Mouse (Mus musculus): ENCODE data around the gene Olfr115. TPM values are rescaled to one million over a fixed set of nuclear protein-coding genes. Genes with fewer than 3 reads are reported as not detected.

The Olfr115 gene
- not detected in 2 replicates for polyA plus RNA-seq (2015; fragmentation: Nextera tagmentation; extraction: Ambion mirVana)

GRCm38 (mm10) chr17:37627009-37627408 lies at the start of gene Olfr115, which contains the start of gene Olfr116:
TSS of gene Olfr115 (minus strand) at chr17:37627109.
TSS of gene Olfr116 (minus strand) at chr17:37627199.
- no peak within 1 kb of the TSS for H3K27ac ChIP-seq (replicated peaks)
- H3K9ac ChIP-seq (replicated peaks): no peak within 1 kb of the TSS
- 87% methylated on average over 2 of the region's 2 CpGs for WGBS
- ATAC-seq (replicated peaks): no peak
- H3K4me1 ChIP-seq: no peaks in the 10 kb centered on the region
- H3K27me3 ChIP-seq: no peaks in the 10 kb centered on the region
- no peaks in the 10 kb centered on the region for H3K36me3 ChIP-seq
- no peak within 1 kb of the TSS for H3K4me3 ChIP-seq
- H3K4me2 ChIP-seq (replicated peaks): no peak within 1 kb of the TSS
- H3K9me3 ChIP-seq: no peaks in the 10 kb centered on the region

GRCm38 (mm10) chr17:37666688-37667087 lies 39.8 kb upstream of the Olfr115 start, which contains the start of gene Olfr118:
TSS of gene Olfr118 (plus strand) at chr17:37666988.
- WGBS: 66% methylated on average over 2 of the region's 2 CpGs
- Histone ChIP-seq H3K4me2 (replicated peaks) (no peak within 1 kb of the TSS), H3K27ac (replicated peaks) (no peak within 1 kb of the TSS), H3K4me1 (no peaks in the 10 kb centered on the region), H3K36me3 (no peaks in the 10 kb centered on the region), H3K4me3 (no peak within 1 kb of the TSS), H3K9me3 (no peaks in the 10 kb centered on the region), H3K9ac (replicated peaks) (no peak within 1 kb of the TSS), H3K27me3 (no peaks in the 10 kb centered on the region)
- no peak for ATAC-seq (replicated peaks)

- WGBS: 61% methylated on average over 1 of the region's 1 CpGs
- Histone ChIP-seq H3K36me3 (no peaks in the 10 kb centered on the region), H3K9ac (replicated peaks) (no peak within 1 kb of the TSS), H3K27ac (replicated peaks) (no peak within 1 kb of the TSS), H3K9me3 (no peaks in the 10 kb centered on the region), H3K4me3 (no peak within 1 kb of the TSS), H3K27me3 (no peaks in the 10 kb centered on the region), H3K4me2 (replicated peaks) (no peak within 1 kb of the TSS), H3K4me1 (no peaks in the 10 kb centered on the region)
- ATAC-seq (replicated peaks): no peak
Measured at GRCm38 (mm10) chr17:37663682-37664081, 36.8 kb upstream of the Olfr115 start, which contains the start of gene Olfr117. TSS of gene Olfr117 (minus strand) at chr17:37663782.

- H3K4me3 ChIP-seq: no peak within 1 kb of the TSS
- no peaks in the 10 kb centered on the region for H3K4me1 ChIP-seq
- no peak within 1 kb of the TSS for H3K9ac ChIP-seq (replicated peaks)
- H3K27me3 ChIP-seq: no peaks in the 10 kb centered on the region
- H3K36me3 ChIP-seq: no peaks in the 10 kb centered on the region
- H3K9me3 ChIP-seq: no peaks in the 10 kb centered on the region
- H3K27ac ChIP-seq (replicated peaks): no peak within 1 kb of the TSS
- ATAC-seq (replicated peaks): no peak
- H3K4me2 ChIP-seq (replicated peaks): no peak within 1 kb of the TSS
Measured at GRCm38 (mm10) chr17:37592643-37593042, 34.3 kb downstream of the Olfr115 start, which contains the start of gene Olfr114. TSS of gene Olfr114 (minus strand) at chr17:37592743.

GRCm38 (mm10) chr17:37577563-37577962 lies 49.3 kb downstream of the Olfr115 start, which contains the start of gene Olfr113:
TSS of gene Olfr113 (minus strand) at chr17:37577663.
- no peak for ATAC-seq (replicated peaks)
- no peaks in the 10 kb centered on the region for H3K9me3 ChIP-seq
- no peak within 1 kb of the TSS for H3K4me3 ChIP-seq
- H3K27me3 ChIP-seq: no peaks in the 10 kb centered on the region
- no peaks in the 10 kb centered on the region for H3K36me3 ChIP-seq
- H3K9ac ChIP-seq (replicated peaks): no peak within 1 kb of the TSS
- H3K27ac ChIP-seq (replicated peaks): no peak within 1 kb of the TSS
- no peaks in the 10 kb centered on the region for H3K4me1 ChIP-seq
- H3K4me2 ChIP-seq (replicated peaks): no peak within 1 kb of the TSS

GRCm38 (mm10) chr17:37569351-37569750 lies 57.6 kb downstream of the Olfr115 start, which contains the start of gene Olfr112:
TSS of gene Olfr112 (minus strand) at chr17:37569451.
- H3K36me3 ChIP-seq: no peaks in the 10 kb centered on the region
- H3K27me3 ChIP-seq: no peaks in the 10 kb centered on the region
- H3K27ac ChIP-seq (replicated peaks): no peak within 1 kb of the TSS
- H3K4me1 ChIP-seq: no peaks in the 10 kb centered on the region
- no peak for ATAC-seq (replicated peaks)
- H3K4me2 ChIP-seq (replicated peaks): no peak within 1 kb of the TSS
- H3K9ac ChIP-seq (replicated peaks): no peak within 1 kb of the TSS
- H3K4me3 ChIP-seq: no peak within 1 kb of the TSS
- no peaks in the 10 kb centered on the region for H3K9me3 ChIP-seq

Other genes starting within 250 kb of the Olfr115 start
- gene Olfr105-ps, start 248.1 kb downstream of the Olfr115 start, polyA plus RNA-seq (2015; fragmentation: Nextera tagmentation; extraction: Ambion mirVana): not detected in 2 replicates
- not detected in 2 replicates for gene Olfr106-ps, start 236.7 kb downstream of the Olfr115 start, polyA plus RNA-seq (2015; fragmentation: Nextera tagmentation; extraction: Ambion mirVana)
- gene Olfr107, start 227.9 kb downstream of the Olfr115 start, polyA plus RNA-seq (2015; fragmentation: Nextera tagmentation; extraction: Ambion mirVana): not detected in 2 replicates
- not detected in 2 replicates for gene Olfr108, start 181.6 kb downstream of the Olfr115 start, polyA plus RNA-seq (2015; fragmentation: Nextera tagmentation; extraction: Ambion mirVana)
- not detected in 2 replicates for gene Olfr109, start 168.2 kb downstream of the Olfr115 start, polyA plus RNA-seq (2015; fragmentation: Nextera tagmentation; extraction: Ambion mirVana)
- not detected in 2 replicates for gene H2-M2, start 143.6 kb downstream of the Olfr115 start, polyA plus RNA-seq (2015; fragmentation: Nextera tagmentation; extraction: Ambion mirVana)
- not detected in 2 replicates for gene Olfr110, start 134.6 kb downstream of the Olfr115 start, polyA plus RNA-seq (2015; fragmentation: Nextera tagmentation; extraction: Ambion mirVana)
- not detected in 2 replicates for gene Olfr111, start 119.1 kb downstream of the Olfr115 start, polyA plus RNA-seq (2015; fragmentation: Nextera tagmentation; extraction: Ambion mirVana)
- not detected in 2 replicates for gene Olfr112, start 57.7 kb downstream of the Olfr115 start, polyA plus RNA-seq (2015; fragmentation: Nextera tagmentation; extraction: Ambion mirVana)
- not detected in 2 replicates for gene Olfr113, start 49.4 kb downstream of the Olfr115 start, polyA plus RNA-seq (2015; fragmentation: Nextera tagmentation; extraction: Ambion mirVana)
- not detected in 2 replicates for gene Olfr114, start 34.4 kb downstream of the Olfr115 start, polyA plus RNA-seq (2015; fragmentation: Nextera tagmentation; extraction: Ambion mirVana)
- gene Olfr116, start 90 bp upstream of the Olfr115 start, polyA plus RNA-seq (2015; fragmentation: Nextera tagmentation; extraction: Ambion mirVana): not detected in 2 replicates
- gene Olfr117, start 36.7 kb upstream of the Olfr115 start, polyA plus RNA-seq (2015; fragmentation: Nextera tagmentation; extraction: Ambion mirVana): not detected in 2 replicates
- not detected in 2 replicates for gene Olfr118, start 39.9 kb upstream of the Olfr115 start, polyA plus RNA-seq (2015; fragmentation: Nextera tagmentation; extraction: Ambion mirVana)
- not detected in 2 replicates for gene Olfr119, start 69.5 kb upstream of the Olfr115 start, polyA plus RNA-seq (2015; fragmentation: Nextera tagmentation; extraction: Ambion mirVana)
- gene Olfr120, start 94.7 kb upstream of the Olfr115 start, polyA plus RNA-seq (2015; fragmentation: Nextera tagmentation; extraction: Ambion mirVana): not detected in 2 replicates
- gene Olfr121, start 121.7 kb upstream of the Olfr115 start, polyA plus RNA-seq (2015; fragmentation: Nextera tagmentation; extraction: Ambion mirVana): not detected in 2 replicates
- gene Olfr122, start 141.5 kb upstream of the Olfr115 start, polyA plus RNA-seq (2015; fragmentation: Nextera tagmentation; extraction: Ambion mirVana): not detected in 2 replicates
- gene Olfr123, start 166.4 kb upstream of the Olfr115 start, polyA plus RNA-seq (2015; fragmentation: Nextera tagmentation; extraction: Ambion mirVana): not detected in 2 replicates
- not detected in 2 replicates for gene Olfr124, start 172.8 kb upstream of the Olfr115 start, polyA plus RNA-seq (2015; fragmentation: Nextera tagmentation; extraction: Ambion mirVana)
- not detected in 2 replicates for gene Olfr125, start 205.8 kb upstream of the Olfr115 start, polyA plus RNA-seq (2015; fragmentation: Nextera tagmentation; extraction: Ambion mirVana)
- not detected in 2 replicates for gene Olfr126, start 220.4 kb upstream of the Olfr115 start, polyA plus RNA-seq (2015; fragmentation: Nextera tagmentation; extraction: Ambion mirVana)